Mouse (Mus musculus): ENCODE results near the gene Pnkd. TPM values are rescaled to one million over a fixed set of nuclear protein-coding genes. Genes with fewer than 3 reads are reported as not detected.

Gene Pnkd
- total and polyA plus RNA-seq, 2 experiments from 2014 or later: 116 to 135 TPM

GRCm38 (mm10) chr1:74271659-74272058 lies 13.1 kb upstream of the Pnkd start:
- Histone ChIP-seq H3K4me3 (ENCODE audit: low read depth, low read length) (no peak overlapping the region), H3K4me2 (ENCODE audit: low read depth, low read length, poor library complexity, severe bottlenecking) (no peak overlapping the region), H3K36me3 (ENCODE audit: insufficient read depth, low read length) (peaks cover 17% of the 10 kb centered on the region), H3K9me3 (ENCODE audit: low read length) (no peaks in the 10 kb centered on the region), H3K9ac (replicated peaks; ENCODE audit: low read length, poor library complexity, severe bottlenecking) (no peak overlapping the region), H3K27me3 (ENCODE audit: insufficient read depth, low read length) (no peaks in the 10 kb centered on the region), H3K27ac (ENCODE audit: low read depth, low read length) (no peak overlapping the region), H3K4me1 (ENCODE audit: insufficient read depth, low read length) (no peaks in the 10 kb centered on the region)
- TF ChIP-seq CTCF (IDR thresholded peaks at IDR 0.05): no peak
- DNase-seq (ENCODE audit: low spot score) (no peak), ATAC-seq (ENCODE audit: low FRiP score) (no peak)
- 77% methylated on average over 4 of the region's 4 CpGs for WGBS

- Histone ChIP-seq H3K27ac (ENCODE audit: low read depth, low read length) (no peak overlapping the region), H3K9me3 (ENCODE audit: low read length) (no peaks in the 10 kb centered on the region), H3K36me3 (ENCODE audit: insufficient read depth, low read length) (peaks cover 11% of the 10 kb centered on the region), H3K4me2 (ENCODE audit: low read depth, low read length, poor library complexity, severe bottlenecking) (no peak overlapping the region), H3K4me3 (ENCODE audit: low read depth, low read length) (no peak overlapping the region), H3K27me3 (ENCODE audit: insufficient read depth, low read length) (no peaks in the 10 kb centered on the region), H3K9ac (replicated peaks; ENCODE audit: low read length, poor library complexity, severe bottlenecking) (no peak overlapping the region), H3K4me1 (ENCODE audit: insufficient read depth, low read length) (no peaks in the 10 kb centered on the region)
- no peak for TF ChIP-seq CTCF (IDR thresholded peaks at IDR 0.05)
- DNase-seq (ENCODE audit: low spot score) (no peak), ATAC-seq (ENCODE audit: low FRiP score) (no peak)
- WGBS: 47% methylated on average over 9 of the region's 9 CpGs
These were observed 9.7 kb upstream of the Pnkd start for GRCm38 (mm10) chr1:74275015-74275414.

GRCm38 (mm10) chr1:74277041-74277440 lies 7.7 kb upstream of the Pnkd start:
- 76% methylated on average over 6 of the region's 6 CpGs for WGBS

GRCm38 (mm10) chr1:74277883-74278537 lies 6.7 kb upstream of the Pnkd start:
- no peak overlapping the region for H3K27ac ChIP-seq (ENCODE audit: low read depth, low read length)
- no peak for ATAC-seq (ENCODE audit: low FRiP score)
- no peak for TF ChIP-seq CTCF (IDR thresholded peaks at IDR 0.05)

More at GRCm38 (mm10) chr1:74277041-74277440, 7.7 kb upstream of the Pnkd start:
- H3K36me3 ChIP-seq (ENCODE audit: insufficient read depth, low read length): peaks cover 30% of the 10 kb centered on the region
- H3K4me1 ChIP-seq (ENCODE audit: insufficient read depth, low read length): no peaks in the 10 kb centered on the region
- no peak overlapping the region for H3K4me3 ChIP-seq (ENCODE audit: low read depth, low read length)
- ATAC-seq (ENCODE audit: low FRiP score) (no peak), DNase-seq (ENCODE audit: low spot score) (no peak)
- TF ChIP-seq CTCF (IDR thresholded peaks at IDR 0.05): no peak
- H3K4me2 ChIP-seq (ENCODE audit: low read depth, low read length, poor library complexity, severe bottlenecking): no peak overlapping the region
- H3K9ac ChIP-seq (replicated peaks; ENCODE audit: low read length, poor library complexity, severe bottlenecking): no peak overlapping the region
- H3K9me3 ChIP-seq (ENCODE audit: low read length): no peaks in the 10 kb centered on the region
- no peaks in the 10 kb centered on the region for H3K27me3 ChIP-seq (ENCODE audit: insufficient read depth, low read length)
- no peak overlapping the region for H3K27ac ChIP-seq (ENCODE audit: low read depth, low read length)

GRCm38 (mm10) chr1:74278538-74278937 lies 6.2 kb upstream of the Pnkd start, which contains the start of gene Gpbar1:
Gene Gpbar1, plus strand, starts transcription at chr1:74278550.
- H3K4me2 ChIP-seq (ENCODE audit: low read depth, low read length, poor library complexity, severe bottlenecking): no peak within 1 kb of the TSS
- no peak for ATAC-seq (ENCODE audit: low FRiP score)
- H3K4me1 ChIP-seq (ENCODE audit: insufficient read depth, low read length): no peaks in the 10 kb centered on the region
- H3K9ac ChIP-seq (replicated peaks; ENCODE audit: low read length, poor library complexity, severe bottlenecking): no peak within 1 kb of the TSS
- peaks cover 34% of the 10 kb centered on the region for H3K36me3 ChIP-seq (ENCODE audit: insufficient read depth, low read length)
- no peaks in the 10 kb centered on the region for H3K9me3 ChIP-seq (ENCODE audit: low read length)
- no peaks in the 10 kb centered on the region for H3K27me3 ChIP-seq (ENCODE audit: insufficient read depth, low read length)
- no peak for DNase-seq (ENCODE audit: low spot score)
- WGBS: 92% methylated on average over 10 of the region's 10 CpGs
- no peak for TF ChIP-seq CTCF (IDR thresholded peaks at IDR 0.05)
- no peak within 1 kb of the TSS for H3K4me3 ChIP-seq (ENCODE audit: low read depth, low read length)
- H3K27ac ChIP-seq (ENCODE audit: low read depth, low read length): no peak within 1 kb of the TSS

More at GRCm38 (mm10) chr1:74277883-74278537, 6.7 kb upstream of the Pnkd start:
- no peak overlapping the region for H3K4me3 ChIP-seq (ENCODE audit: low read depth, low read length)
- H3K27me3 ChIP-seq (ENCODE audit: insufficient read depth, low read length): no peaks in the 10 kb centered on the region
- peaks cover 34% of the 10 kb centered on the region for H3K36me3 ChIP-seq (ENCODE audit: insufficient read depth, low read length)
- no peak overlapping the region for H3K4me2 ChIP-seq (ENCODE audit: low read depth, low read length, poor library complexity, severe bottlenecking)
- H3K9me3 ChIP-seq (ENCODE audit: low read length): no peaks in the 10 kb centered on the region
- no peak overlapping the region for H3K9ac ChIP-seq (replicated peaks; ENCODE audit: low read length, poor library complexity, severe bottlenecking)
- WGBS: 57% methylated on average over 8 of the region's 8 CpGs
- no peak for DNase-seq (ENCODE audit: low spot score)
- no peaks in the 10 kb centered on the region for H3K4me1 ChIP-seq (ENCODE audit: insufficient read depth, low read length)

- Histone ChIP-seq H3K27ac (ENCODE audit: low read depth, low read length) (no peak overlapping the region), H3K9me3 (ENCODE audit: low read length) (no peaks in the 10 kb centered on the region), H3K4me3 (ENCODE audit: low read depth, low read length) (no peak overlapping the region), H3K4me1 (ENCODE audit: insufficient read depth, low read length) (no peaks in the 10 kb centered on the region), H3K4me2 (ENCODE audit: low read depth, low read length, poor library complexity, severe bottlenecking) (no peak overlapping the region), H3K36me3 (ENCODE audit: insufficient read depth, low read length) (peaks cover 34% of the 10 kb centered on the region), H3K9ac (replicated peaks; ENCODE audit: low read length, poor library complexity, severe bottlenecking) (no peak overlapping the region), H3K27me3 (ENCODE audit: insufficient read depth, low read length) (no peaks in the 10 kb centered on the region)
- ATAC-seq (ENCODE audit: low FRiP score) (no peak), DNase-seq (ENCODE audit: low spot score) (no peak)
- WGBS: 91% methylated on average over 11 of the region's 11 CpGs
- no peak for TF ChIP-seq CTCF (IDR thresholded peaks at IDR 0.05)
These were observed 5.7 kb upstream of the Pnkd start for GRCm38 (mm10) chr1:74278988-74279387.
